In the genomic region with DNA sequence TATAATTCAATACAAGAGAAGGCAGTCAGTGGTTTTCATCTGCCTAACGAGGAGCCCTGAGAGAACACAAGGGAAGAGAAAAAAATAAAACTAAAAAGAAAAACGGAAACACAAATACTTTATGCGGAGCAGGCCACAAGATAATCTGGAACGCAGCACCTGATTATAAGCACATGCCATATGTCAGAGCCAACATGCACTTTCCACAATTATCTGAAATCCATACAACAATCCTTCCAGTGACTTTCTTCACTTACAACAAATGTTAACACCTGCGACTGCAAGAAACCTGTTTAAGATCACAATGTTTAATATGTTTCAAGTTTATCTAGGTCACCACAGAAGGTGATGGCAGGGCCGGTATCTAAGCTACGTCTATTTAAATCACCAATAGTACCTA, we compare ENCODE assay signal across 9 mouse cellular contexts. TPM values are rescaled to one million over a fixed set of nuclear protein-coding genes. Genes with fewer than 3 reads are reported as not detected.
A peak's percentile ranks its signal among the peaks of the same experiment; 100 is the strongest.
DNase-seq lines count a peak whose midpoint lies in the region; ATAC-seq and TF ChIP-seq lines count a peak whose summit lies in the region.
"Had no signal": no experiment of that assay in that cellular context is flagged by ENCODE, and none has a peak within 500 bp of the region (broad histone marks: within the 10 kb centered on the region; RNA-seq: fewer than 3 reads in every experiment).

No protein-coding gene starts in this region.

- peaks cover 3% of the 10 kb centered on the region; the same call in 1 of the 2 replicates for H3K36me3 ChIP-seq in heart, embryonic 16.5 days (ENCODE audit: control insufficient read depth, insufficient read depth)
- peaks cover 16 to 31% of the 10 kb centered on the region in 2 experiments for H3K36me3 ChIP-seq in MEL (ENCODE audit: control insufficient read depth in 1 of 2, insufficient read depth in 2 of 2, low read length in 2 of 2)
- peaks cover 18% of the 10 kb centered on the region for H3K36me3 ChIP-seq in hindbrain, embryonic 14.5 days (replicated peaks; ENCODE audit: control insufficient read depth, insufficient read depth)
- no peaks in the 10 kb centered on the region for H3K36me3 ChIP-seq in midbrain, embryonic 11.5 days (ENCODE audit: control insufficient read depth, insufficient read depth, low read length)

- peaks cover 14% of the 10 kb centered on the region for H3K4me1 ChIP-seq in heart, embryonic 16.5 days (ENCODE audit: control insufficient read depth, insufficient read depth, low read length)
- peaks cover 2 to 10% of the 10 kb centered on the region in 2 experiments; a peak in 3 of 4 replicates for H3K4me1 ChIP-seq in MEL (ENCODE audit: control insufficient read depth in 1 of 2, insufficient read depth in 2 of 2, low read length in 2 of 2)
- peaks cover 25% of the 10 kb centered on the region for H3K4me1 ChIP-seq in hindbrain, embryonic 14.5 days (replicated peaks; ENCODE audit: control insufficient read depth, insufficient read depth, low read length)
- H3K4me1 ChIP-seq in midbrain, embryonic 11.5 days (ENCODE audit: control insufficient read depth, insufficient read depth, low read length): peaks cover 9% of the 10 kb centered on the region; the same call in 1 of the 2 replicates

- H3K9me3 ChIP-seq in heart, embryonic 16.5 days (replicated peaks; ENCODE audit: control insufficient read depth, low read length): no peaks in the 10 kb centered on the region
- no peaks in the 10 kb centered on the region for H3K9me3 ChIP-seq in MEL (replicated peaks; ENCODE audit: insufficient read depth, low read length)
- no peaks in the 10 kb centered on the region for H3K9me3 ChIP-seq in hindbrain, embryonic 14.5 days (ENCODE audit: control insufficient read depth, low read length)
- no peaks in the 10 kb centered on the region for H3K9me3 ChIP-seq in midbrain, embryonic 11.5 days (ENCODE audit: control insufficient read depth, low read length)

- intact Hi-C loops in heart, postnatal 14 days (cut with DNase I): no loop called here

- TF ChIP-seq RAD21 in MEL (IDR thresholded peaks at IDR 0.05; ENCODE audit: low read depth, low read length): no peak

- DNase-seq in heart, postnatal 14 days: no peak
- DNase-seq in MEL (ENCODE audit: low read depth, low spot score): peak; percentile 70
- no peak for DNase-seq in hindbrain, embryonic 14.5 days (ENCODE audit: low spot score)
- no peak for DNase-seq in midbrain, embryonic 11.5 days (ENCODE audit: low spot score, missing footprints)
- no peak for DNase-seq in embryo, embryonic 11 days
- DNase-seq in cerebellum, adult 9-10 months: no peak
- no peak for DNase-seq in kidney, postnatal 25 days

- TF ChIP-seq EP300 in MEL (IDR thresholded peaks at IDR 0.05; ENCODE audit: low read depth in 1 of 2, low read length in 2 of 2): no peak; a peak in 2 of 4 replicates

- no peak for TF ChIP-seq POLR2A in MEL (IDR thresholded peaks at IDR 0.05; ENCODE audit: control insufficient read depth in 1 of 2, insufficient read depth in 1 of 2, low read depth in 1 of 2, low read length in 2 of 2, poor library complexity in 1 of 2)

- no peak for TF ChIP-seq CTCF in MEL (IDR thresholded peaks at IDR 0.05 in 2 of 3, conservative IDR thresholded peaks at IDR 0.05 in 1 of 3; ENCODE audit: control insufficient read depth in 1 of 3, insufficient read depth in 1 of 3, low read depth in 2 of 3, low read length in 3 of 3, poor library complexity in 1 of 3, severe bottlenecking in 1 of 3)

- peak overlapping the region; percentile 83; the same call in 1 of the 2 replicates for H3K27ac ChIP-seq in heart, embryonic 16.5 days (ENCODE audit: low read length)
- H3K27ac ChIP-seq in MEL (ENCODE audit: control insufficient read depth, low read depth, low read length): peak overlapping the region; percentile 90
- H3K27ac ChIP-seq in hindbrain, embryonic 14.5 days: no peak overlapping the region
- H3K27ac ChIP-seq in midbrain, embryonic 11.5 days (ENCODE audit: low read depth, low read length): no peak overlapping the region

- H3K9ac ChIP-seq in heart, embryonic 16.5 days (ENCODE audit: low read length): peak overlapping the region; percentile 86
- peak overlapping the region; percentile 97 for H3K9ac ChIP-seq in MEL (ENCODE audit: control insufficient read depth, low read depth, low read length, poor library complexity, severe bottlenecking)
- peak overlapping the region; percentile 95 for H3K9ac ChIP-seq in hindbrain, embryonic 14.5 days
- H3K9ac ChIP-seq in midbrain, embryonic 11.5 days (ENCODE audit: low read length): peak overlapping the region; percentile 88

- WGBS in heart, embryonic 16.5 days: 17% methylated on average over 7 of the region's 7 CpGs
- WGBS in hindbrain, embryonic 14.5 days: 66% methylated on average over 7 of the region's 7 CpGs
- WGBS in midbrain, embryonic 11.5 days: 72% methylated on average over 7 of the region's 7 CpGs

- ATAC-seq in heart, embryonic 16.5 days (replicated peaks; ENCODE audit: extremely low read depth, insufficient read depth, low FRiP score): no peak
- ATAC-seq in hindbrain, embryonic 14.5 days (ENCODE audit: low FRiP score): no peak
- no peak for ATAC-seq in midbrain, embryonic 11.5 days (ENCODE audit: low FRiP score)

- H3K27me3 ChIP-seq in heart, embryonic 16.5 days (ENCODE audit: control insufficient read depth, insufficient read depth, low read length): no peaks in the 10 kb centered on the region
- no peaks in the 10 kb centered on the region for H3K27me3 ChIP-seq in MEL (ENCODE audit: control insufficient read depth in 1 of 2, insufficient read depth in 2 of 2, low read length in 2 of 2)
- H3K27me3 ChIP-seq in hindbrain, embryonic 14.5 days (ENCODE audit: control insufficient read depth, insufficient read depth, low read length): no peaks in the 10 kb centered on the region
- H3K27me3 ChIP-seq in midbrain, embryonic 11.5 days (ENCODE audit: control insufficient read depth, insufficient read depth, low read length): no peaks in the 10 kb centered on the region
- H3K27me3 ChIP-seq: Patski had no signal

- peak overlapping the region; percentile 80 for H3K4me2 ChIP-seq in heart, embryonic 16.5 days (ENCODE audit: low read depth, low read length)
- peak overlapping the region; percentile 70 for H3K4me2 ChIP-seq in hindbrain, embryonic 14.5 days (replicated peaks)
- peak overlapping the region; percentile 70 for H3K4me2 ChIP-seq in midbrain, embryonic 11.5 days

- H3K79me2 ChIP-seq in MEL (ENCODE audit: control insufficient read depth, insufficient read depth, low read length, poor library complexity): peaks cover 23% of the 10 kb centered on the region

- H3K4me3 ChIP-seq in heart, embryonic 16.5 days (ENCODE audit: low read length): peak overlapping the region; percentile 76
- H3K4me3 ChIP-seq in MEL (ENCODE audit: control insufficient read depth in 1 of 2, insufficient read depth in 1 of 2, low read depth in 2 of 2, low read length in 2 of 2): peak overlapping the region; percentile 77 to 93
- H3K4me3 ChIP-seq in hindbrain, embryonic 14.5 days (replicated peaks; ENCODE audit: low read length): peak overlapping the region; percentile 97
- H3K4me3 ChIP-seq in midbrain, embryonic 11.5 days (ENCODE audit: low read depth, low read length): peak overlapping the region; percentile 89

TF ChIP-seq in MEL, 35 proteins besides CTCF, POLR2A, EP300 and RAD21 (continues in another document):
- TF ChIP-seq TAL1 (IDR thresholded peaks at IDR 0.05; ENCODE audit: low read length): 0 out of 2 replicates have a peak, but pooled peaks have one; percentile 3
- TF ChIP-seq CHD2 (IDR thresholded peaks at IDR 0.05; ENCODE audit: low read length): no peak
- no peak for TF ChIP-seq E2F4 (IDR thresholded peaks at IDR 0.05; ENCODE audit: borderline replicate concordance, low read depth, low read length)
- TF ChIP-seq ETS1 (IDR thresholded peaks at IDR 0.05; ENCODE audit: low read depth, low read length): peak; percentile 61; the same call in 1 of the 2 replicates
- peak; percentile 45; the same call in 1 of the 2 replicates for TF ChIP-seq GATA1 (IDR thresholded peaks at IDR 0.05; ENCODE audit: low read depth, low read length)
- TF ChIP-seq TBP (IDR thresholded peaks at IDR 0.05; ENCODE audit: low read depth, low read length): no peak
- no peak for TF ChIP-seq SMC3 (IDR thresholded peaks at IDR 0.05; ENCODE audit: low read depth, low read length)
- no peak for TF ChIP-seq KAT2A (conservative IDR thresholded peaks at IDR 0.05; ENCODE audit: low read depth, low read length)
- TF ChIP-seq NRF1 (IDR thresholded peaks at IDR 0.05; ENCODE audit: insufficient read depth, low read depth, low read length, poor library complexity, severe bottlenecking): no peak
- no peak for TF ChIP-seq JUND (IDR thresholded peaks at IDR 0.05; ENCODE audit: low read depth, low read length)
- peak; percentile 14; the same call in 1 of the 2 replicates for TF ChIP-seq USF1 (IDR thresholded peaks at IDR 0.05; ENCODE audit: low read depth, low read length)
- peak; percentile 87 for TF ChIP-seq MYC (IDR thresholded peaks at IDR 0.05; ENCODE audit: low read depth, low read length)
- no peak for TF ChIP-seq ZC3H11A (IDR thresholded peaks at IDR 0.05; ENCODE audit: low read depth, low read length)
- TF ChIP-seq SIN3A (IDR thresholded peaks at IDR 0.05; ENCODE audit: low read length): peak; percentile 76
- TF ChIP-seq POLR2AphosphoS5 (IDR thresholded peaks at IDR 0.05; ENCODE audit: borderline replicate concordance, low read depth, low read length): no peak
- no peak for TF ChIP-seq MAZ (IDR thresholded peaks at IDR 0.05; ENCODE audit: low read depth, low read length)
- peak; percentile 87 for TF ChIP-seq MXI1 (IDR thresholded peaks at IDR 0.05; ENCODE audit: low read depth, low read length)

RNA-seq across cellular contexts. Expression of gene Asb5, which starts 0.8 kb away (rescaled TPM):
- 4.7 and 5.9 TPM in 2 replicates for polyA plus RNA-seq in heart, embryonic 16.5 days (2015; fragmentation: Nextera tagmentation; extraction: Ambion mirVana)
- total RNA-seq in heart, postnatal 14 days (2021): 10 to 100 TPM; 10.3 to 11.3 TPM
- 0.27 TPM in 1 of 2 replicates, not detected in the other for total RNA-seq in MEL (2012; rRNA removed)
- 1 to 10 TPM in 1 of 2 experiments, not detected in 1; 1.4 TPM for polyA plus RNA-seq in MEL (2012; ENCODE audit: insufficient read depth in 1 of 2, insufficient read length in 2 of 2, low read depth in 1 of 2, low replicate concordance in 2 of 2, missing spikeins in 1 of 2)
- polyA plus RNA-seq in hindbrain, embryonic 14.5 days (2014; fragmentation: Nextera tagmentation; extraction: Ambion mirVana): 6.4 and 9.8 TPM in 2 replicates
- 4.5 and 5.9 TPM in 2 replicates for polyA plus RNA-seq in midbrain, embryonic 11.5 days (2014; fragmentation: Nextera tagmentation; extraction: Ambion mirVana)

RNA-seq across cellular contexts. Expression of gene Spcs3, which starts 1.2 kb away (rescaled TPM):
- polyA plus RNA-seq in heart, embryonic 16.5 days (2015; fragmentation: Nextera tagmentation; extraction: Ambion mirVana): 59.3 and 67.2 TPM in 2 replicates
- total RNA-seq in heart, postnatal 14 days (2021): 10 to 100 TPM; 29.7 to 29.8 TPM
- 69.0 and 69.7 TPM in 2 replicates for total RNA-seq in MEL (2012; rRNA removed)
- 100 to 1,000 TPM in 1 of 2 experiments, 10 to 100 TPM in 1; 78.0 to 140 TPM for polyA plus RNA-seq in MEL (2012; ENCODE audit: insufficient read depth in 1 of 2, insufficient read length in 2 of 2, low read depth in 1 of 2, low replicate concordance in 2 of 2, missing spikeins in 1 of 2)
- 47.8 and 52.0 TPM in 2 replicates for polyA plus RNA-seq in hindbrain, embryonic 14.5 days (2014; fragmentation: Nextera tagmentation; extraction: Ambion mirVana)
- 81.7 and 92.9 TPM in 2 replicates for polyA plus RNA-seq in midbrain, embryonic 11.5 days (2014; fragmentation: Nextera tagmentation; extraction: Ambion mirVana)

Comparison
In these comparisons a context has a peak if more than half of its experiments do, and no peak if none do; other contexts are left out.
1. H3K27ac ChIP-seq: peak in heart, embryonic 16.5 days (single experiment) and MEL (single experiment); none in hindbrain, embryonic 14.5 days (single experiment) and midbrain, embryonic 11.5 days (single experiment).
2. Peak in every context shown above with its lines, with median percentiles within 50 percentile points of each other: H3K4me2 ChIP-seq, H3K4me3 ChIP-seq and H3K9ac ChIP-seq.